Mouse (Mus musculus) left cerebral cortex, adult 2 months (tissue): Measurements from ENCODE around the gene Rbks. TPM values are rescaled to one million over a fixed set of nuclear protein-coding genes. Genes with fewer than 3 reads are reported as not detected.

Experiments
- DNase-seq, 2 experiments: peaks; one replicate each; pipeline ENCODE4 v3.0.0; 2021 to 2022; ENCODE audit warnings: low spot score in 2 of 2, mixed read lengths in 1 of 2; ENCODE audit errors: extremely low spot score in 1 of 2
- H3K27ac ChIP-seq: fragments of 200-600 bp; 2 replicates; pipeline ENCODE4 v1.8.1; 2022
- H3K4me3 ChIP-seq: fragments of 200-600 bp; 2 replicates; pipeline ENCODE4 v1.8.1; 2022
- CTCF ChIP-seq: fragments of 200-600 bp; IDR thresholded peaks from 2 replicates; pipeline ENCODE4 v1.8.1; 2022; ENCODE audit warnings: antibody characterized with exemption, mild to moderate bottlenecking, moderate library complexity
- intact Hi-C: fragments of 180-260 bp; cut with DNase I; formaldehyde crosslinking; loops from one replicate; pipeline ENCODE4 v1.15.1; 2025
- total RNA-seq, 2 experiments: library from RNA; stranded (reverse); gene quantifications; 2 replicates each; pipeline ENCODE4 v1.2.3; 2021

Rbks gene
- total RNA-seq, 2 experiments from 2014 or later = 3.8 to 4.0 TPM

DNA sequence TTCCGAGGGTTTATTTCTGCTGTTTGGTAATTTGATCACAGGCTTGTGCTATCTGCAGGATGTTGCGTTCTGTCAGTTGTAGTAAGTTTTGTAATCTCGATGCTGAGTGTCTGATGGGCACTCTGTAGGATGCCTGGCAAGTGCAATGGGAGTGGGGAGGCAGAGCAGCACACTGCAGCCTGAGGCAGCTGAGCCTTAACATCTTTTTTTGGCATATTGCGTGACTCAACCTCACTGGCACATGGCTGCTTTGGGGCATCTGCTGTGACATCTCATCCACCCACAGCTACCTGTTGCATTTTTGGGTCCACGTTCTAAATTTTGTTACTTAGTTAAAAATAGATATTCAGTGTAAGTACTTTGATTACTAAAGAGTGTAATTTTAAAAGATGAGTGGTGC, 7.5 kb upstream of the Rbks start:
- intact Hi-C loops = loop anchor here (2.0 to 5.0 kb wide), 3 partner anchors 46 to 492 kb away; no protein-coding TSS in a partner anchor
- no peak overlapping the region for H3K27ac ChIP-seq
- TF ChIP-seq CTCF = no peak
- peak; percentile 50 to 54 for DNase-seq
- no peak overlapping the region for H3K4me3 ChIP-seq

DNA sequence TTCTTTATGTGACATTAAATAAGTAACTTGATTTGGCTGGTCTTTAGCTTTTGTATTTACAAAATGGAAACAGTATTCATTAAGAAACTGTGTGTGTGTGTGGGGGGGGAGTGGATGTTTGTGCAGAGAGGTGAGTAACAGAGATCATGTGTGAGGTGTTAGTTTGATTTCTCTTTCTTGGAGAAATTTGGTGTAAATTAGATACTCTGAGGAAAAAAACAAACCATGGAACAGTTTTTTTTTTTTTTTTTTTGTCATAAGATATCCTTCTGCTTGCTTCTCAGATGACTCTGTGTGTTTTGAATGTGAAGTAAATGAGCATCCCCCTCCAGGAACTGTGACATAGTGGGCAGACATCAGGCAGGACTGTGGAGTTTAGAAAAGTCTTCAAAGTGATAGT, 2.0 kb upstream of the Rbks start:
- no peak for DNase-seq
- Histone ChIP-seq H3K4me3 (no peak overlapping the region), H3K27ac (no peak overlapping the region)
- TF ChIP-seq CTCF = no peak
- intact Hi-C loops = loop anchor here (5.0 kb wide), 4 partner anchors 102 to 338 kb away; partner anchors contain the start of gene Mrpl33

DNA sequence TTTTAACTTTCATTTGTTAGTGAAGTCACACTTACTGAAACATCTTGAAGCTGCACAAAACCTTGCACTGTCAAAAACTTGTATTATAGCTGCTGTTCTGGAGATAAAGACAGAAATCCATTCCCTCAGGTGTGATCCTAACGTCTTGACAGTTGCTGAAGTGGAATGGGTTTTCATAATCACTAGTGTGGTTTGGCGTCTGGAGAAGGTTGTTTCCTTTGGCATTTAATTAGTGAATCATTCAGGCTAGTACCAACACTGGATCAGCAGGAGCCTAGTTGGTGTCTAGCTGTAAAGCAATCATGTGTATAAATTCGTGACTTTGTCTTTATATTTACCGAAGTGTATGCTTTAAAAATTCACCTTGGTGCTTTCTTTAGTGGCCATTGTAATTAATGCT, 1.5 kb upstream of the Rbks start:
- Histone ChIP-seq H3K27ac (peak overlapping the region; percentile 4; the same call in 1 of the 2 replicates), H3K4me3 (no peak overlapping the region; the same call in 1 of the 2 replicates)
- intact Hi-C loops = loop anchor here (1.0 to 5.0 kb wide), 5 partner anchors 102 to 436 kb away; partner anchors contain the start of genes Fosl2 and Mrpl33
- no peak for TF ChIP-seq CTCF
- DNase-seq = no peak

DNA sequence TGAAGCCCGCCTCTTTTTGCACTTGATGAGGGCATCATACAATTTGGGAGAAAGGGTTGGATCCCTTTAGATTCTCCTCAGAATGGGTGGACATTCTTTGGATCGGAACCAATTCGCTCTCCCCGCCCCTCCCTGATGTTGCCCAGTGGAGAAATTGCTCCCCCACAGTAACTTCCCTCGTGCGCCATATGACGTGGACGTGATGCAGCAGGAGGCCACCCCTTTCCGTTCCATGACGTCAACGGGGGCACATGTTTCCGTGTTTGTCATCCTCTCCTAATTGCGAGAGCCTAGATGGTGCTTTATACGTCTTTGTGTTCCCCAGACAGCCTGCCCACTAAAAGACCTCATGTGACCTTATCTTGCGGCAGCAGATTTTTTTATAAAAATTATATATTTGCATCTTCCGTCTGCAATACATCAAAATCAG, 885 bp upstream of the Rbks start:
- no peak for TF ChIP-seq CTCF
- intact Hi-C loops = loop anchor here (1.0 to 5.0 kb wide), 5 partner anchors 101 to 437 kb away; partner anchors contain the start of genes Fosl2 and Mrpl33
- Histone ChIP-seq H3K4me3 (peak overlapping the region; percentile 94), H3K27ac (peak overlapping the region; percentile 98)
- DNase-seq = peak; percentile 80 to 84

DNA sequence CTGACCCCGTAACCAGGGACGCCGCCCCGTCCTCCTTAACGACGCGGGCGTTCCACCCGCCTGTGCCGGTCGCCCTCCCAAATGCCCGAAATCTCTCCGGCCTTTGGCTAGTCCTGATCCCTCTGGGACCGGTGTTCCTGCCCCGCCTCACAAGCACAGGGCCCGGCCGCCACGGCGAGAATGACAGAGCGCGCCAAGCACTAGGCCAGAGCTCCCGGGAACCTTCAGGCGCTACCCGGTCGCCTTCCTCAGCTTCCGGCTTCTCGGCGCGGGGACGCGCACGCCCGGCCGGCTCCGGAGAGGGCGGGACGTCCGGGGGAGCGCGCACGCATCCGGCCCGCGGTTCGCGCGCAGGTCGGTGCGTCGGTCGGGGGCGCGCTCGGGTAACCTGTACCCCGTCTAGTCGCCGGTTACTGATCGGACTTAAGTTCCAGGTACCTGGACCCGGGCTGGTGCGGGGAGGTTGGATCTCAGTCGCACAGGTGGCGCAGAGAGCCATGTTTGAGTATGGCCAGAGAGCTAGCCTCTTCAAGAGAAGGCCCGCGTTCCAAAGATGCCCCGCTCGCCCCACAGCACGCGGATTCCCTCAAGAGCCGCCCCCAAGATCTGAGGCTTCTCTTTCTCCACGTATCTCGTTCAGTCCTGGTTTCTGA, 343 bp upstream of the Rbks start, which contains the start of gene Babam2:
Babam2 (plus strand) TSS at position 41 of the 653 bp plus-strand sequence.
- Histone ChIP-seq H3K27ac (peak within 1 kb of the TSS; percentile 98), H3K4me3 (peak within 1 kb of the TSS; percentile 94)
- DNase-seq = peak; percentile 91
- no peak for TF ChIP-seq CTCF
- intact Hi-C loops = loop anchor here (1.0 to 5.0 kb wide), 5 partner anchors 100 to 438 kb away; partner anchors contain the start of genes Fosl2 and Mrpl33

DNA sequence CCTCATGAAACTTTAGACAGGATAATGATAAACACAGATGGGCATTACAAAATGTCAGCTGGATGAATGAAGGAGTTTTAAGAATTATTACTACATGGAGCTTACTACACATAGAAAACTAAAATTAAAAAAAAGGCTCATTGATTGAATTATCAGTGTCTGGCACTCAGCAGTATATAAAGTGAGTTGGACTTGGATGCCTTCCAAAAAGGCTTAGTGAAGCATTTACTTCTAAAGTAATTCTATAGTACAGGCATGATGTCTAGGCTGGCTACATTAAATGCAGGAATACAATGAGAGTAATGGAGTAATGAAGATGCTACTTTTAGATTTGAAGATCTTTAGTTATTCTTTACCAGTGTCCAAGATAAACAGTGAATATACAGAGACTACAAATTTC, 4.2 kb downstream of the Rbks start:
- no peak for TF ChIP-seq CTCF
- H3K27ac ChIP-seq = no peak overlapping the region
- intact Hi-C loops = no loop called here
- H3K4me3 ChIP-seq = no peak overlapping the region
- DNase-seq = no peak

DNA sequence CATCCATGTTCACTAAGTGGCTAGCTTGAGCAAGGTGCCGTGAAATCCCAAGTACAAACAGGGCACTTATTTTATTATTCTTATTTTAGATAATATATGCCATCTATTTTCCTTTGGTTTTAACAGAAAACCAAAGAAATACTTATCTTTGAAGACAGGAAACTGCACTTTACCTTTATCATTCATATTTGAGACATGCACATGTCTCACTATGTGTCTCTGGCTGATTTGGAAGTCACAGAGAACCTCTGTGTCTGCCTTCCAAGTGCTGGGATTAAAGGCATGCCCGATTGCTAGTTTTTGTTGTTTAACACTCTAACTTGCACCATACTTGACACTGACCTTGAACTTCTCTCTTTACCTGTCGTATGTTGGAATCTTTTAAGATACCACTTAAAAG, 9.5 kb downstream of the Rbks start:
- Histone ChIP-seq H3K4me3 (no peak overlapping the region), H3K27ac (no peak overlapping the region)
- no peak for DNase-seq
- TF ChIP-seq CTCF = no peak
- intact Hi-C loops = no loop called here

DNA sequence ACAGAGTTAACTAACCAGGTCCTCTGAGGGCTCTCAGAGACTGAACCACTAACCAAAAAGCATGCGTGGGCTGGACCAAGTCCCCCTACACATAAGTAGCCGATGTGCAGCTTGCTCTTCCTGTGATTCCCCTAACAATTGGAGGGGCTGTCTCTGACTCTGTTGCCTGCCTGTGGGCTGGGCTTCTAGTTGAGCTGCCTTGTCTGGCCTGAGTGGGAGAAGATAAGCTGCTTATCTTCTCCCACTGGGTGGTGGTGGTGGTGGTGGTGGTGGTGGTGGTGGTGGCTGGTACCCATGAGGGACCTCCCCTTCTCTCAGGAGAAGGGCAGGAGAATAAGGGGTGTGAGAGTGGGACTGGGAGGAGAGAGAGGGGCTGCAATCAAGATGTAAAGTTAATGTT, 11.4 kb downstream of the Rbks start:
- H3K27ac ChIP-seq = no peak overlapping the region
- DNase-seq = no peak
- H3K4me3 ChIP-seq = no peak overlapping the region
- intact Hi-C loops = no loop called here
- no peak for TF ChIP-seq CTCF

DNA sequence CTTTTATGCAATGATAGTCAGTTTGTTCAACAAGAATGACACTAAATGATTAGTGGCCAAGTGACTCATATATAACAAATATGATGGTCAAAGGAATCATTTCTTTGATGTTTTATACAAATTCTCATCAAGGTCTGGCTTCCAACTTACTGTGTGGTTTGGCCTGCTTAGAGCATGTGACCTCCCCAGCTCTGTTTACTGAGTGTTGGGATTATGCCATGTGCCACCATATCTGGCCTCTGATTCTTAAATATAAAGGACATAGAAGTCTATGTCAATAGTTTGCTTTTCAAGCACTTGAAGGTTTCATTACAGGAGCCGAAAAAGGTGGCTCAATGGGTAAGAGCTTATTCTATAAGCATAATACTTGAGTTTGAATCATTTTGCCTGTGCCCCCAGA, 15.1 kb downstream of the Rbks start:
- Histone ChIP-seq H3K27ac (no peak overlapping the region), H3K4me3 (no peak overlapping the region)
- DNase-seq = no peak
- intact Hi-C loops = no loop called here
- TF ChIP-seq CTCF = no peak

DNA sequence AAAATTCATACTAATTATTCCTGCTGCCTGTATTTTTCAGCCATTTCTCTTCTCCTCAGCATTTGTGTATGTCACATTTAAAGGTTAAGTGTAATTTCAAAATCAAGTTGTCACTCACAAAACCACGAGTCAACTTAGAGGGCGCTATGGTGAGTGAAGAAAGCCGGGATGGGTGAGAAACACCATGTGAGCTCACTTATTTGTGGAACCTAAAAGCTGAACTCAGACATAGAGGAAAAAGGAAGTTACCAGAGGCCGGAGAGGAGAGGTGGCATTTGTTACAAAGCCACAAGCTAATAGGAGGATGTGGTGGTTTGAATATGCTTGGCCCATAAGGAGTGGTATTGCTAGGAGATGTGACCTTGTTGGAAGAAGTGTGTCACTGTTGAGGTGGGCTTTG, 17.2 kb downstream of the Rbks start:
- Histone ChIP-seq H3K4me3 (no peak overlapping the region), H3K27ac (no peak overlapping the region)
- DNase-seq = no peak
- intact Hi-C loops = no loop called here
- no peak for TF ChIP-seq CTCF

DNA sequence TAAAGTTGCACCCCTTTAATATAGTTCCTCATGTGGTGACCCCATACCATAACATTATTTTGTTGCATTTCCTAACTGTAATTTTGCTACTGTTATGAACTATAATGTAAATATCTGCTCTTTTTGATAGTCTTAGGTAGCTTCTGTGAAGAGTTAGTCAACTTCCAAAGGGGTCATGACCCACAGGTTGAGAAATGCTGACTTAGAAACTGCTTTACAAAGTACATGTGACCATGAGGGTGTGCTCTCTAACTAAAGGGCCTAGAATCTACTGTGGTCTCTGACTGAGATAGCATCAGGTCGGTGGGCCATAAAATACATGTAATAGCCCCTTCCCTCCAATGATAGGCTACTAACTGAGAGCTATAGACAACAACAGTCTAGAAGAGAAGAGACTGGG, 19.4 kb downstream of the Rbks start:
- H3K4me3 ChIP-seq = no peak overlapping the region
- no peak for TF ChIP-seq CTCF
- no peak for DNase-seq
- H3K27ac ChIP-seq = no peak overlapping the region
- intact Hi-C loops = no loop called here

DNA sequence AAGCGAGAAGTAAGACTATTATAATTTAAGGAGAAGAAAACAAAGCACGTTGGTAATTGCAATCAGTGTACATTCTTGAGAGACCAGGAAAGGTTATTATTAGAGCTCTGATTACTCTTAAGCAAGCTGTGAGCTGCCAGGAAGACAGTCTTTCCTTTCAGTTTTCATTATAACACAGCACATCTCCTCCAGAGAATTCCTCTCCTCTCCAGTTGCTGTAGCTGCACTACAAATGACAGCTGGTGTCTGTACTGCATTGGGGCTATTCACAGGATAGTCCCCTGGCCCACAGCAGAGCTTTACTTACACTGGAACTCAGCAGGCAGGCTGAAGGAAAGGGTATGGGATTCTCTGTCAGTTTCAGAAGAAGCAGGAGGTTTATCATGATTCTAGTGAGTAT, 24.0 kb downstream of the Rbks start:
- no peak overlapping the region for H3K27ac ChIP-seq
- TF ChIP-seq CTCF = no peak
- intact Hi-C loops = no loop called here

DNA sequence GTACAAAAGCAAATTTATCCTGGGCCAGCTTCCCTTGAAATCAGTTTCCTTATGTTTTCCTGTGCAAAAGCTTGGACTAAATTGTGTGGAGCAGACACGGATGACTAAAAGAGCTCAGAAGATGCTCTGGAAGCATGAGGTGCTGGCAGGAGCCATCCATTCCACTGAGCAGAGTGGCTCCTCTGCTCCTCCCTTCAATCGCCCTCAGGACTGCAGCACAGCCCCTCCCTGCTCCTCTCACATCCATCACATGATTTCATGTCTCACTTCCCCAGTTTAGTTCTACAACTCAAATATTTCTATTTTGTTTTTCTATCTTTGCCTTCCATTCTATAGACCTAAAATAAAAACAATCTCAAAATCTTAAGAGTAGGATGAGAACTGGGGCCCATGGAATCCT, 26.3 kb downstream of the Rbks start:
- Histone ChIP-seq H3K4me3 (no peak overlapping the region), H3K27ac (no peak overlapping the region)
- intact Hi-C loops = no loop called here
- TF ChIP-seq CTCF = no peak
- no peak for DNase-seq

More for the DNA sequence above, 24.0 kb downstream of the Rbks start:
- no peak overlapping the region for H3K4me3 ChIP-seq
- no peak for DNase-seq
